Mouse (Mus musculus): ENCODE data around the gene Ppm1l.

- no peak for TF ChIP-seq CTCF (conservative IDR thresholded peaks at IDR 0.05; ENCODE audit: low read length)
- no peak for TF ChIP-seq POU5F1 (IDR thresholded peaks at IDR 0.05; ENCODE audit: borderline replicate concordance, low read length)
- no peak for TF ChIP-seq NANOG (IDR thresholded peaks at IDR 0.05; ENCODE audit: borderline replicate concordance, low read length)
Observed at GRCm38 (mm10) chr3:69283085-69283847, 33.4 kb upstream of the Ppm1l start.
